Mouse (Mus musculus) right cerebral cortex, adult 18-20 months (tissue): ENCODE data around the gene Hs2st1.

Source experiments
- DNase-seq: peaks from one replicate; pipeline ENCODE4 v3.0.0; 2022; ENCODE audit warnings: mixed read lengths

The Hs2st1 gene

GRCm38 (mm10) chr3:144584789-144585553 lies 15.0 kb upstream of the Hs2st1 start:
- no peak for DNase-seq

GRCm38 (mm10) chr3:144583789-144584188 lies 13.8 kb upstream of the Hs2st1 start:
- no peak for DNase-seq

- DNase-seq: no peak
Observed at GRCm38 (mm10) chr3:144582306-144582705, 12.3 kb upstream of the Hs2st1 start.

DNA sequence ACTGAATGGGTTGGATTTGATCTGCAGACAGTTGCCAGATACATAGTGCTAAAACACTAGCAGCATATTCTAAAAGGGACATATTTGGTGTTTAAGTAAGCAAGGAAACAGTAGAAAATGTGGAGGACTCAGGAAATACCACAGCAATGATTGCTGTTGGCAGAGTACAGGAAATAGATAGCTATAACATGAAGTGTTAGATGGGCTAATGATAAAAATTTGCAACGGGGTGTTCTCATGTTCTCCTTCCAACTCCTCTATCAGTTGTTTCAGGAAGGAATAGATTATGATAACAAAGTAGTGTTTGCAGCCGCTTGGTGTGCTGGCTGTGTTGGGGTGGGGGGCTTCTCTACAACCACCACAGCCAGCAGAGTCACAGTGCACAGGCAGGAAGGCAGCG lies 11.9 kb upstream of the Hs2st1 start:
- DNase-seq: no peak

DNA sequence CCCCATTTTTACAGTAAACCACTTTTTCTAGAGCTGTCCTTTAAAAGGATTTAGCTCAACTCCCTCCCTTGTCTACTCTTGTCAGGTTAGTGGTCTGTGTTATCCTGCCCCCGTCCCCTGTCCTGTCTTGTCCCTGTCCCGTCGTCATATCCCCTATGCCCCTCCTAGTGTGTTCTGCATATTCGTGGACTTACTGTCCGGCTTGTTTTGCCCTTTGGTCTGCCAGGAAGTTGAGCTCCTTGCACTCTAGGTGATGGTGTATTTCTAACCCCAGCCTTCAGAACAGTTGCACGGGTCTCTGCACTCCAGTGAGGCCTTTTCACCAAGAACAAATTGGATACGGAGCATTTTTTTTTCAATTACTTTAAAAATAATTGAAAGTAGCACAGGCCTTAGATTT lies 10.3 kb upstream of the Hs2st1 start:
- DNase-seq: no peak

- no peak for DNase-seq
Observed at GRCm38 (mm10) chr3:144579796-144580195, 9.8 kb upstream of the Hs2st1 start.

DNA sequence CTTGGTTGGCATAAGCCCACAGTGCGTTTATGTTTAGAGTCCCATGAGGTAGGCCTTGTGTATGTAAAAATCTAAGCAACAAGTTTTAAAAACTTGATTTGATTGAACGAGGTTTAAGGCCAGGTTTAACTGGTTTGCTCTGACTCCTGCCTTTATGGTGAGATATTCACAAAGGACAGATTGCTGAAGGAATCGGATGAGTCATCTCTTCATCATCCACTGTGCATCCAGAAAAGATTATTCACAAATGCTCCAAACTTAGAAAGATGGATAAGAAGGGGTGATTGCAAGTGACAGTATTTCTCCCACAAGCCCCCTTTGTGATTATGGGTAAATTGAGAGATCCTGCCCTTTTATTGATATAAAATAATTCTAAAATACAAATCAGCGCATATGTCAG lies 8.9 kb upstream of the Hs2st1 start:
- no peak for DNase-seq

DNA sequence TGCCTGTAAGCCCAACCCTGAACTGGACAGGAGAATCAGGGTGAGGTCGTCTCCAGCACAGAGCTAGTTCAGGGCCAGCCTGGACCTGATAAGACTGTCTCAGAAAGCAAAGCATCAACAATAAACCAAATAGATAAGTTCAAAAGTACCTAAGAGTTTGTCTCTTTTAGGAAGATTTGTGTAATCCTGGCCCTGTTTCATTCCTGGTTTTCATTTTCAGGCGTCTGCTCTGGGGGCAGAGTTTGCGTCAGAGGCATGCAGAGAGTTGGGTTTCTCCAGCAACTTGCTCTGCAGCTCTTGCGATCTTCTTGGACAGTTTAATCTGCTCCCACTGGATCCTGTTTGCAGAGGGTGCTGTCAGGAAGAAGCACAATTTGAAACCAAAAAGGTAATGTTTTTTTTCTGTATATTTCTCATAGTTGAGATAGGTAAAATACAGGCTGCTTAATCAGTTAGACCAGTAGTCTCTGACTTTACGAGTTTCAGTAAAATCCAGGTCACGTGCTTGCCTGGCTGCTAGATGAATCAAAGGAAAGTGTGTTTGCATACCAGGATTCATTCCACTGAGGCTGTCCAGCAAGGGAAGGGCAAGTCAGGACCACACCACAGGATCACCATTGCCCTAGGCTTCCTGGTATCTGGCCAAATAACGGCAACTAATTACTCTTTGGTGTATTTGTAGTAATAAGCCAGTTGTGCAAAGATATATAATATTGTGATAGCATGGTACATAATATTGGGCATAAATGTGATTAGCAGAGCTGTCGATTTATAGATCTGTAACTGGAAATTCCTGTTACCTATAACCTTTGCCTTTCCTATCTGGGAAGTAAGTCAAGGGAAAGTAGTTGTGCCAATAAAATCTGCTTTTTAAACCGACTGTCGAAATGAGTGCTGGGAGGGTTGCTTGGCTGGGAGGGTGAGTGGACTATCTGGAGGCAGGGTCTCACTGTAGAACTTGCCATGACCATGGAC lies 7.7 kb upstream of the Hs2st1 start:
- DNase-seq: no peak

GRCm38 (mm10) chr3:144574256-144574655 lies 4.3 kb upstream of the Hs2st1 start:
- no peak for DNase-seq

DNA sequence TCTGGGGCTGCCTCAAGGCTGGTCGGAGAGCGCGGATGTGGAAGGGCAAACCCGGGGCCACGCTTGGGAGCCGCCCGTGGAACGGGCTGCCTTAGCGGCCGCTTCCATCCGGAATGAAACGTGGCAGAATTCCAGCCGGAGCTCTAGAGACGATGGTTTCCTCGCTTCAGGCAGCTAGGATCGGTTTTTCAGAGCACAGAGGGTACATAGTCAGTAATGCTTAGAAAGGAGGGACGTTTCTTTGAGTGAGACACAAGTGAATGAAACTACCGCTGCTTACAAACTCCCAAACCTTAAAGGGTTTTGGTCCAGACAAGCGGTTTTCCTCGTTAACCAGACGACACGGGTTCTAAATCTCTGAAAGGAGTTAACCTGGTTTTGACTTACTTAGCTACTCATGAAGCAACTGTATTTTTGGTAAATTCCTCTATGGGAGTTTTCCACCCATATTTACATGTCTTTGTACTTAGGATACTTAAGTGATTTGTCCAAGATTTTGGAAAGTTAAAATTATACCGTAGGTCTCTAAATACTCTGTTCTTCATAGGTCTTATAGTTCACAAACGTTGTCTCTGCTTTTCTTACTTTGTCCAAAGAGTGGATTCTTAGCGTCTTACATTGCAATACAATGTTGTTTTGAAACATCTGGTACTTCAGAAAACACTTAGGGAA lies 971 bp upstream of the Hs2st1 start:
- DNase-seq: no peak

DNA sequence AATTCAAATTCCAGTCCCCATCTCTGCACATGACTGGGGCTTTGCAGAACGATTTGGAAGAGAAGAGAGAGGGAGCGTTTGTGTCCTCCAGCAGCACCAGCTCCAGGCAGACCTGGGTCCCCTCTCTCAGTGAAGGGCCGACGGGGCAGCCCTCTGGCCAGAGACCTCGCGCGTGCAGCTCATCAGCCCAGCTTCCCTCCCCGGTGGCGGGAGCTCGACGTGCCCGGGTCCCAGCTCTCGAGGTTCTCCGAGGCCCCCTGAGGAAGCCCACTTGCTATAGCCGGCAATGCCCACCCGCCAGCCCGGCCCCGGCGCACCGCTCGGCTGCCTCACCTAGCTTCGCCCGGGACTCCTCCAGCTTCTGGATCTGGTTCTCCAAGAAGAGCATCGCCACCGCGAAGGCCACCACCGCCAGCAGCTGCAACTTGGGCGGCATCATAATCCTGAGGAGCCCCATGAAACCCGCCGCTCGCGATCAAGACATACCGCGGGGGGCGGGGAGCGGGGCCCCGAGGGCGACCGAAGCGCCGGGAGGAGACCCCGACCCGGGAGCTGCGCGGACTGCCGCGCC lies 495 bp downstream of the Hs2st1 start:
- DNase-seq: peak; percentile 30

GRCm38 (mm10) chr3:144568861-144569361 lies 1.1 kb downstream of the Hs2st1 start:
- no peak for DNase-seq

DNA sequence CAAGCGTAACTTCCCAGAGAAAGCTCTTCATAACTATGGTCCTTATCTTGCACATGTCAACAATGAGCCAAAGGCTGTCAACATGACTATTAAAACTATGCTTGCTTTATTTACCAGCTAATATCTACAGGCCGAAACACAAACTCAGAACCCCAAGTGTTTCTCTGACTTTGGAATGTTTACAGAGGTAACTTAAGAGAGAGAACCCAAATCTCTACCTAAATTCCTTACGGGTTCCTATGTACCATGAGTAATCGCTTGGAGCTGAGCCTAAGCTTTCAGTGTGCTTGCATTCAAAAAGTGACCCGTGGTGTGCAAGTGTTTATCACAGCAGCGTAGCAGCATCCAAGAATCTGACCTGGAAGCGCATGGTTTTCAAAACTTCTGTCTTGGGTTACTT lies 4.8 kb downstream of the Hs2st1 start:
- no peak for DNase-seq

DNA sequence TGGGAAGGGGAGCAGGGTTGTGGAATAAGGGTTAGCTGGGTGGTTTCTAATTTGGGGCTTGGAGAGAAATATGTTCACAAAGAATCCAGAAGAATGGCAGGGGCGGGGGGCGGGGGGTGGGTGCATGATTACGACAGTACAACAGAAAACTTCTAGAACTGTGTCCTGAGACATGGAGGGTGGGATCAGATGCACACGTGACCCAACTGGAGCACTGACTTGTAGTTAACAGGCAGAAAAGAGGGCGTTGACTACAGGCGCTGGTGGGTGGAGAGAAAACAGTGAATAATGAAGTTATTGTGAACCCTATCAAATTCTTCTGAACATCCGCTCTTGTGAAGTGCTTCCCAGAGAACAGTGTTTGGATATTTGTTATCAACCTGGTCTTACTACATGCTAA lies 6.1 kb downstream of the Hs2st1 start:
- DNase-seq: no peak

- no peak for DNase-seq
Observed at GRCm38 (mm10) chr3:144561511-144562250, 8.3 kb downstream of the Hs2st1 start.

- DNase-seq: no peak
Observed at GRCm38 (mm10) chr3:144558274-144558673, 11.7 kb downstream of the Hs2st1 start.

DNA sequence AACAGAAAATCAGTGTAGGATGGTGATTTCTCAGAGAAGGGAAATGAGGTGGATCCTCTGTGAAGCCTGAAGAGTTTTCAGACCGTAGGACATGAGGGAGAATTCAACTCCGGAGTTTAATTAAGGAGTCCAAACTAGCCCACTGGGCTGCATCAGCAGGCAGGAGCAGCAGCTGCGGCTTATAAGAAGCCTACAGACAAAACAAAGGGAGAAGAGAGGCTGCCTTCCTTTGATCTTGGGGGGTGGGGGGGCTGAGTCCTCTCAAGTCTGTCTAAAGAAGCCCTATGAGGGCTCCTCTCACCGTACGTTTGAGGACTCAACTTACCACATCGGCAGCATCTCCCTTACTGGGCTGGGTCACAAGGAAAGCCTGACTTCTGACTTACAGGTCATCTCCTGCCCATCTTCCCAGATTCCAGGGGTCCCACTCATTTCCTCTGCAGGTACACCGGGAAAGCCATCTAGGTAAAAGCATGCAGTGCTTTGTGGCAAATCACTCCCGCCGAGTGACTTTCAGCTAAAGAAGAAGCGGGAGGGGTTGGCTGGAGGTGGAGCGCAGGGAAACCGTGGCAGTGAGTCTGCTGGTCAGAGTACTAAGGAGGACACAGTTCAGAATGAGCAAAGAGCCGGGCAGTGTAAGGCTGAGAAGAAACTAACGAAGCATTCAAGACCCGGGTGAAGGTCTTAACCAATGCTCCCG lies 13.2 kb downstream of the Hs2st1 start:
- no peak for DNase-seq

DNA sequence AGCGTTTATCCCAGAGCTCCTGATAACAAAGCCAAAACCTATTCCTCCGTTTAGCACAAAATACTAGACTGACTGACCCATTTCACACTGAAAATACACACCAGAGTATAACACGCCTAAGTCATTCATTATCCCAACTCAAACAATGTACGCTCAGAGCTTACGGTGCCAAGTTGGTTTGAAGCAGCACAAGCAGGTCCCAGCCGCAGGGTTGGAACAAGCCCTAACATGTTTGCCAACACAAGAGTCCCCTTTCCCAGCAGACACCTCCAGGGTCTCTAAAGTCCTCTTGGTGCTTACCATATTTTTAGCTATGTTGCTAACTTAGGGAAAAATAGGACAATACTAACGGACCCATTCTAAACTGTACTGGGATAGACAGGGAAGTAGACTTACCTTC lies 14.8 kb downstream of the Hs2st1 start:
- no peak for DNase-seq

DNA sequence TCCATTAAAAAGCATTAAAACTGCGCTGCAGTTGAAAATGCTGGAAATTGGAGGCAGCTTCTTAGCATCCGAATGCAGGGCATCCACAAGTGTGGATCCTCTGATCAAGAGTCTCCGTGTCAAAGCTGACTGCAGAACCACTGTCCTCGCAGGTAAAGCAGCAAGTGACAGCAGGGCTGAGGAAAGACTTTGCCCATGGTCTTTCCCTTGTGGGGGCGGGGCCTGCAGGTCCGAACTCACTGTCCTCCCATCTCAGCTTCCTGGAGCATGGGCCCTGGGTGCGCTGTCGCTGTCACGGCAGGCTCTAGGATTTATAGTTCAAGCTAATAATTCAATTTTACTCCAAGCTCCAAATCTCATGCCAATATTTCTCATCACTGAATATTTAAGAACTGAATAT lies 15.5 kb downstream of the Hs2st1 start:
- DNase-seq: no peak

DNA sequence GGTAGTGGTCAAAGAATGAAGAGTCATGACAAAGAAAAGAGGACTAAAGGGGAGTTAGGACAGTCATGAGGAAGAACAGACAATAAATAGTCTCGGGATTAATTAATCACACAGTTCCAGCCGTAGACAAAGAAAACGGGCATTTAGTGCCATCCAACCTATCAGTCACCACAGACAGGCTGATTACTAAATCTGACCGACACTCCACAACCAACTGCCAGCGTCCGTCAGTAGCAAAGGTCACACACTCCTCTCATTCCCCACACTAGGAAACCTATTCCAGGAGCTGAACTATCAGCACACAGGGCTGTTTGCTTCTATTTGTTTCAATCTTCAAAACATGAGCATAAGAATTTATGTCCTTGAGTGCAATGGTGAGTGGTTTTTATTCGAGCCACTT lies 16.0 kb downstream of the Hs2st1 start:
- no peak for DNase-seq

- no peak for DNase-seq
Observed at GRCm38 (mm10) chr3:144551416-144551815, 18.6 kb downstream of the Hs2st1 start.
